Mouse (Mus musculus) intestine, postnatal 0 days (tissue): ENCODE measurements around the gene H3f3a. TPM values are rescaled to one million over a fixed set of nuclear protein-coding genes. Genes with fewer than 3 reads are reported as not detected.
A peak's percentile ranks its signal among the peaks of the same experiment; 100 is the strongest.

Experiments used
- ATAC-seq: fragments of 200-750 bp; cut with Nextera tagmentation; 2 replicates; pipeline ENCODE4 v1.8.0; 2017; ENCODE audit warnings: mild to moderate bottlenecking, moderate TSS enrichment, moderate library complexity
- H3K27ac ChIP-seq: fragments of 300-500 bp; sonication (generic); 2 replicates; pipeline ENCODE4 v1.5.1; 2014; ENCODE audit warnings: mild to moderate bottlenecking, low read depth, low read length, moderate library complexity
- H3K27me3 ChIP-seq: fragments of 300-500 bp; sonication (generic); replicated peaks from 2 replicates; pipeline ENCODE4 v1.6.1; 2014; ENCODE audit warnings: low read length, mixed read lengths; ENCODE audit not compliant: control insufficient read depth, insufficient read depth
- H3K36me3 ChIP-seq: fragments of 300-500 bp; sonication (generic); 2 replicates; pipeline ENCODE4 v1.6.1; 2014; ENCODE audit warnings: mild to moderate bottlenecking, moderate library complexity; ENCODE audit not compliant: control insufficient read depth, insufficient read depth
- H3K4me1 ChIP-seq: fragments of 300-500 bp; sonication (generic); replicated peaks from 2 replicates; pipeline ENCODE4 v1.6.1; 2014; ENCODE audit warnings: antibody characterized with exemption, low read length, mixed read lengths; ENCODE audit not compliant: control insufficient read depth, insufficient read depth
- H3K4me2 ChIP-seq: fragments of 300-500 bp; sonication (generic); replicated peaks from 2 replicates; pipeline ENCODE4 v1.6.1; 2014; ENCODE audit warnings: low read depth, mild to moderate bottlenecking, moderate library complexity
- H3K4me3 ChIP-seq: fragments of 300-500 bp; sonication (generic); 2 replicates; pipeline ENCODE4 v1.5.1; 2014; ENCODE audit warnings: low read depth, low read length
- H3K9ac ChIP-seq: fragments of 300-500 bp; sonication (generic); 2 replicates; pipeline ENCODE4 v1.6.1; 2014; ENCODE audit warnings: mild to moderate bottlenecking, low read depth, low read length
- H3K9me3 ChIP-seq: fragments of 300-500 bp; sonication (generic); 2 replicates; pipeline ENCODE4 v1.6.1; 2016; ENCODE audit warnings: mixed run types; ENCODE audit not compliant: control insufficient read depth
- CTCF ChIP-seq: sonication (generic); IDR thresholded peaks from 2 replicates; pipeline ENCODE4 v1.5.1; 2016; ENCODE audit warnings: low read depth, mild to moderate bottlenecking, control low read depth, antibody characterized with exemption, moderate library complexity
- WGBS: fragments of 180-500 bp; shearing (Covaris S2); extraction: QIAGEN DNeasy Blood & Tissue Kit; methylation state at CpG from one replicate; pipeline ENCODE4 v1.1.7; 2014; 5-methylcytosine and 5-hydroxymethylcytosine counted together
- polyA plus RNA-seq: library from polyadenylated mRNA; unstranded; fragments of >200 nt; fragmentation: Nextera tagmentation; extraction: Ambion mirVana; gene quantifications from 2 replicates; pipeline ENCODE4 v1.2.1, GENCODE M21; 2015

H3f3a gene
- polyA plus RNA-seq, 1 experiment from 2014 or later = 1,104 TPM

- H3K27me3 ChIP-seq = no peaks in the 10 kb centered on the region
- ATAC-seq = peak; percentile 22
- 15% methylated on average over 10 of the region's 10 CpGs for WGBS
- peak overlapping the region; percentile 65 for H3K4me2 ChIP-seq
- H3K36me3 ChIP-seq = no peaks in the 10 kb centered on the region
- peak overlapping the region; percentile 53 for H3K9ac ChIP-seq
- peak overlapping the region; percentile 64 for H3K27ac ChIP-seq
- no peaks in the 10 kb centered on the region for H3K9me3 ChIP-seq
- TF ChIP-seq CTCF = peak; percentile 46
- H3K4me3 ChIP-seq = peak overlapping the region; percentile 40
- H3K4me1 ChIP-seq = no peaks in the 10 kb centered on the region
Measured at GRCm38 (mm10) chr1:180767541-180768333, 46.0 kb downstream of the H3f3a start.

- Histone ChIP-seq H3K27me3 (no peaks in the 10 kb centered on the region), H3K4me3 (no peak overlapping the region), H3K9me3 (no peaks in the 10 kb centered on the region), H3K9ac (no peak overlapping the region), H3K4me2 (no peak overlapping the region), H3K36me3 (no peaks in the 10 kb centered on the region), H3K27ac (no peak overlapping the region), H3K4me1 (no peaks in the 10 kb centered on the region)
- ATAC-seq = no peak
- WGBS = 53% methylated on average over 5 of the region's 5 CpGs
- no peak for TF ChIP-seq CTCF
Measured at GRCm38 (mm10) chr1:180766557-180766956, 47.2 kb downstream of the H3f3a start.

- no peaks in the 10 kb centered on the region for H3K4me1 ChIP-seq
- no peak for ATAC-seq
- H3K27me3 ChIP-seq = no peaks in the 10 kb centered on the region
- TF ChIP-seq CTCF = no peak
- no peaks in the 10 kb centered on the region for H3K36me3 ChIP-seq
- H3K9ac ChIP-seq = no peak overlapping the region
- no peak overlapping the region for H3K4me3 ChIP-seq
- 88% methylated on average over 5 of the region's 5 CpGs for WGBS
- no peaks in the 10 kb centered on the region for H3K9me3 ChIP-seq
- no peak overlapping the region for H3K27ac ChIP-seq
- H3K4me2 ChIP-seq = no peak overlapping the region
Measured at GRCm38 (mm10) chr1:180765393-180765792, 48.4 kb downstream of the H3f3a start.

- Histone ChIP-seq H3K9me3 (no peaks in the 10 kb centered on the region), H3K4me3 (peak overlapping the region; percentile 40), H3K9ac (peak overlapping the region; percentile 40; the same call in 1 of the 2 replicates), H3K4me2 (peak overlapping the region; percentile 79), H3K4me1 (no peaks in the 10 kb centered on the region), H3K36me3 (no peaks in the 10 kb centered on the region), H3K27ac (no peak overlapping the region), H3K27me3 (no peaks in the 10 kb centered on the region)
- WGBS = 1% methylated on average over 11 of the region's 11 CpGs
- peak; percentile 49 for ATAC-seq
- peak; percentile 94 for TF ChIP-seq CTCF
Measured at GRCm38 (mm10) chr1:180763828-180764227, 49.9 kb downstream of the H3f3a start.

- Histone ChIP-seq H3K27ac (no peak overlapping the region), H3K9ac (no peak overlapping the region), H3K4me3 (peak overlapping the region; percentile 40), H3K27me3 (no peaks in the 10 kb centered on the region), H3K4me2 (peak overlapping the region; percentile 79), H3K36me3 (no peaks in the 10 kb centered on the region), H3K9me3 (no peaks in the 10 kb centered on the region), H3K4me1 (peaks cover 4% of the 10 kb centered on the region; the same call in 1 of the 2 replicates)
- no peak for ATAC-seq
- whole genome bisulfite sequencing = 14% methylated on average over 14 of the region's 14 CpGs
- no peak for TF ChIP-seq CTCF
Measured at GRCm38 (mm10) chr1:180763307-180763706, 50.4 kb downstream of the H3f3a start.

GRCm38 (mm10) chr1:180762679-180763078 lies 51.1 kb downstream of the H3f3a start:
- 0 out of 2 replicates have a peak, but pooled peaks have one; percentile 11 for ATAC-seq
- Histone ChIP-seq H3K4me1 (peaks cover 6% of the 10 kb centered on the region; the same call in 1 of the 2 replicates), H3K27ac (peak overlapping the region; percentile 24; the same call in 1 of the 2 replicates), H3K27me3 (no peaks in the 10 kb centered on the region), H3K4me3 (no peak overlapping the region), H3K36me3 (no peaks in the 10 kb centered on the region), H3K9ac (no peak overlapping the region), H3K9me3 (no peaks in the 10 kb centered on the region), H3K4me2 (no peak overlapping the region)
- no peak for TF ChIP-seq CTCF
- 62% methylated on average over 8 of the region's 8 CpGs for WGBS
